Comparison of ENCODE assay signal across 25 mouse cellular contexts in the genomic region with DNA sequence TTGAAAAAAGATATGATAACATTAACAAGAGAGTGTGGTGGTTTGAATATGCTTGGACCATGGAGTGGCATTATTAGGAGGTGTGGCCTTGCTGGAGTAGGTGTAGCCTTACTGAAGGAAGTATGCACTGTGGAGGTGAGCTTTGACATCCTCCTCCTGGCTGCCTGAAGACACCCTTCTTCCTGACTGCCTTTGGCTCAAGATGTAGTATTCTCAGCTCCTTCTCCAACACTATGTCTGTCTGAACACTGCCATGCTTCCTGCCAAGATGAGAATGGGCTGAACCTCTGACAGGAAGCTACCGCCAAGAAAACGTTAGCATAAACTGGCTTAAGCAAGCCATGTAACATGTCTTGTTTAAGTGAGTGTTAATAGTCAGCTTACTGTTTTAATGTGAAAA.
"Had no signal": no experiment of that assay in that cellular context is flagged by ENCODE, and none has a peak within 500 bp of the region (broad histone marks: within the 10 kb centered on the region; RNA-seq: fewer than 3 reads in every experiment).

No protein-coding gene starts in this region.

- H3K9me3 ChIP-seq: heart, embryonic 13.5 days; heart, embryonic 15.5 days; hindbrain, embryonic 13.5 days; hindbrain, embryonic 15.5 days; kidney, embryonic 15.5 days; limb, embryonic 10.5 days; limb, embryonic 12.5 days had no signal

- H3K27me3 ChIP-seq: heart, embryonic 13.5 days; heart, embryonic 15.5 days; hindbrain, embryonic 13.5 days; hindbrain, embryonic 15.5 days; kidney, embryonic 15.5 days; limb, embryonic 12.5 days had no signal

- H3K4me2 ChIP-seq: heart, embryonic 11.5 days; heart, embryonic 13.5 days; heart, embryonic 15.5 days; hindbrain, embryonic 13.5 days; hindbrain, embryonic 15.5 days; kidney, embryonic 15.5 days; limb, embryonic 12.5 days had no signal

- H3K9ac ChIP-seq: heart, embryonic 13.5 days; heart, embryonic 15.5 days; hindbrain, embryonic 13.5 days; hindbrain, embryonic 15.5 days; kidney, embryonic 15.5 days; limb, embryonic 12.5 days had no signal

- H3K27ac ChIP-seq: heart, adult 2 months; heart, embryonic 13.5 days; heart, embryonic 15.5 days; hindbrain, embryonic 13.5 days; hindbrain, embryonic 15.5 days; hindbrain, postnatal 0 days; kidney, embryonic 15.5 days; kidney, postnatal 0 days; limb, embryonic 10.5 days; limb, embryonic 12.5 days had no signal

- H3K4me3 ChIP-seq: heart, adult 2 months; heart, embryonic 13.5 days; heart, embryonic 15.5 days; hindbrain, embryonic 13.5 days; hindbrain, embryonic 15.5 days; kidney, embryonic 15.5 days; limb, embryonic 10.5 days; limb, embryonic 12.5 days had no signal

- ATAC-seq: hindbrain, postnatal 0 days; intestine, embryonic 16.5 days had no signal

- DNase-seq: gastrocnemius, postnatal 14 days; gastrocnemius, postnatal 36 days; heart, adult 11 months; heart, adult 2 months; heart, postnatal 14 days; heart, postnatal 36 days; kidney, adult 11 months; kidney, adult 2 months; kidney, adult 9 months; kidney, postnatal 14 days; kidney, postnatal 36 days; layer of hippocampus, adult 9-11 months; layer of hippocampus, postnatal 36 days; liver had no signal

- H3K36me3 ChIP-seq: heart, embryonic 13.5 days; heart, embryonic 15.5 days; hindbrain, embryonic 13.5 days; hindbrain, embryonic 15.5 days; kidney, embryonic 15.5 days; limb, embryonic 10.5 days; limb, embryonic 12.5 days had no signal

- H3K4me1 ChIP-seq: heart, embryonic 13.5 days; heart, embryonic 15.5 days; hindbrain, embryonic 13.5 days; hindbrain, embryonic 15.5 days; kidney, embryonic 15.5 days had no signal
